Mouse (Mus musculus) T-cell, adult 2 months (primary cell): ENCODE data around the gene Krtap2-4.

ENCODE experiments used
- DNase-seq: peaks from one replicate; pipeline ENCODE4 v3.0.0; 2022; ENCODE audit warnings: low spot score

Krtap2-4 gene

GRCm38 (mm10) chr11:99581564-99581963 lies 33.1 kb downstream of the Krtap2-4 start:
- no peak for DNase-seq

GRCm38 (mm10) chr11:99581051-99581450 lies 33.6 kb downstream of the Krtap2-4 start:
- no peak for DNase-seq

DNA sequence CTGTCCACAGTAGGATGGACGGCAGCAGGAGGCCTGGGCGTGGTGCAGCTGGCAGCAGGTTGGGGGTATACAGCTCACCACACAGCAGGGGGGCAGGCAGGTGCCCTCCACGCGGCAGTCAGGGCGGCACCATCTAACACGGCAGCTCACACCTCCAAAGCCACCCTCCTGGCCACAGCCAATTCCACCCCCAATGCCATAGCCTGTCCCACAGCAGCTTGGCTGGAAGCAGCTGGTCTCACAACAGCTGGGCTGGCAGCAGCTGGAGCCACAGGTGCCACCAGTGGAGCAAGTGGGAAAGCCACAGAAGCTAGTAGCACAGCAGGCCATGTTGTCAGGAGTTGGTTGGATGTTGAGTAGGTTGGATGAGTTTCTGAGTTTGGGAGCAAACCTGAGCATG lies 34.0 kb downstream of the Krtap2-4 start, which contains the start of gene Krtap1-5:
Gene Krtap1-5, minus strand, starts transcription at position 381 of the 400 bp plus-strand sequence.
- no peak for DNase-seq

- DNase-seq, result peak; percentile 33
These were observed 40.5 kb downstream of the Krtap2-4 start for GRCm38 (mm10) chr11:99574106-99574505.

DNA sequence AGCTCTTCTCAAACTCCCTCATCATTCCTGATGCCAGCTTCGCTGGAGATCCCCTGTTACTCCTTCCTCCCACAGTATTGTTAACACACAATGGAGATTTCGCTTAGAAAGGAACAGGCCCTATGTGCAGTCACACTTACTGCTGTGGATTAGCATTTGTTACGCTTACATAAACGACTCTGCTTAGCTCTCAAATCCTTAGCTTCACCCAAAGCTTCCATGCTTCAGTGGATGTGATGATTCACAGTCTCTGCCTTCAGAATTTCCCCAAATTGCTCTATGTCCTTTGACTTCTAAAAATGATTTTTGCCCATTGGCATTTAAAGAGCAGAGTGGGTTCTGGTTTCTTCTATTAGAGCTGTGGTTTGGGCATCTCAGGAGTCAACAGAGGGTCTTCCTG lies 41.5 kb downstream of the Krtap2-4 start:
- no peak for DNase-seq

DNA sequence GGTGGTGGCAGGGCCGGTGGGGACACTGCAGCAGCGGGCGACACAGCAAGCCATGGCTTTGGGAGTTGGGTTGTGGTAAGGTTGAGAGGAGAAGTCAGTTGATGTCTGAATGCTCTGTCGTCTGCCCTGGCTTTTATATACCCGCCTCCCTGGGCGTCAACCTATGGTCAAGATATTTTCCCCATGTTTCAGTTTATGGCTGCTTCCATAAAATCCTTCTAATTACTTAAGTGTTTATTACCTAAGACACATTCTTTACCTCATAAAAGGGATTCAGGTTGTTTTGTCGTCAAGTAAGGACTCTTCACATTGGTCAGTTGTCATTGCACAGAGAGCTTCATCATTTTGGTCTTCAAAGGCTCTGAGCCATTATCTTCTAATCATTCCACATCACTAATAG lies 48.1 kb downstream of the Krtap2-4 start, which contains the start of gene Krtap3-1:
Gene Krtap3-1, minus strand, starts transcription at position 101 of the 400 bp plus-strand sequence.
- DNase-seq, result no peak
